Mouse (Mus musculus) MEL (cell line): Measurements from ENCODE around the gene Oca2. TPM values are rescaled to one million over a fixed set of nuclear protein-coding genes. Genes with fewer than 3 reads are reported as not detected.

Source experiments
- DNase-seq: peaks from one replicate; pipeline ENCODE4 v3.0.0; 2011; ENCODE audit warnings: low read depth, low spot score
- H3K27ac ChIP-seq: 2 replicates; pipeline ENCODE4 v1.5.1; 2012; ENCODE audit warnings: low read depth, mild to moderate bottlenecking, control low read depth, low read length, moderate library complexity; ENCODE audit not compliant: control insufficient read depth
- H3K27me3 ChIP-seq, 2 experiments: fragments of 150-350 bp in 1 of 2; sonication (generic) in 1 of 2; 2 replicates each; pipeline ENCODE4 v1.6.1; 2012; ENCODE audit warnings: low read length in 2 of 2, mild to moderate bottlenecking in 2 of 2, improper control_type of control experiment in 1 of 2, moderate library complexity in 1 of 2; ENCODE audit not compliant: insufficient read depth in 2 of 2, control insufficient read depth in 1 of 2
- H3K36me3 ChIP-seq, 2 experiments: 2 replicates each; pipeline ENCODE4 v1.6.1; 2012 to 2014; ENCODE audit warnings: low read length in 2 of 2, improper control_type of control experiment in 1 of 2, inconsistent platforms in 1 of 2, mild to moderate bottlenecking in 1 of 2; ENCODE audit not compliant: insufficient read depth in 2 of 2, control insufficient read depth in 1 of 2
- H3K4me1 ChIP-seq, 2 experiments: fragments of 150-350 bp in 1 of 2; sonication (generic) in 1 of 2; 2 replicates each; pipeline ENCODE4 v1.6.1; 2012; ENCODE audit warnings: low read length in 2 of 2, improper control_type of control experiment in 1 of 2, mild to moderate bottlenecking in 1 of 2; ENCODE audit not compliant: insufficient read depth in 2 of 2, control insufficient read depth in 1 of 2
- H3K4me3 ChIP-seq, 2 experiments: fragments of 150-350 bp in 1 of 2; sonication (generic) in 1 of 2; 2 replicates each; pipeline ENCODE4 v1.5.1; 2012; ENCODE audit warnings: low read depth in 2 of 2, low read length in 2 of 2, mild to moderate bottlenecking in 2 of 2, moderate library complexity in 2 of 2, control low read depth in 1 of 2, improper control_type of control experiment in 1 of 2; ENCODE audit not compliant: control insufficient read depth in 1 of 2, insufficient read depth in 1 of 2
- H3K79me2 ChIP-seq: 2 replicates; pipeline ENCODE4 v1.6.1; 2012; ENCODE audit warnings: mild to moderate bottlenecking, low read length, moderate library complexity; ENCODE audit not compliant: control insufficient read depth, poor library complexity, insufficient read depth
- H3K9ac ChIP-seq: 2 replicates; pipeline ENCODE4 v1.6.1; 2012; ENCODE audit warnings: low read depth, mild to moderate bottlenecking, control low read depth, low read length, moderate library complexity; ENCODE audit not compliant: control insufficient read depth, poor library complexity, severe bottlenecking
- H3K9me3 ChIP-seq: fragments of 150-350 bp; sonication (generic); replicated peaks from 2 replicates; pipeline ENCODE4 v1.6.1; 2012; ENCODE audit warnings: mild to moderate bottlenecking, low read length, improper control_type of control experiment, moderate library complexity; ENCODE audit not compliant: insufficient read depth
- CTCF ChIP-seq, 3 experiments: IDR thresholded peaks in 2 of 3; conservative IDR thresholded peaks in 1 of 3; 2 replicates each; pipeline ENCODE4 v1.5.1; 2011 to 2012; ENCODE audit warnings: low read length in 3 of 3, low read depth in 2 of 3, mild to moderate bottlenecking in 2 of 3, improper control_type of control experiment in 1 of 3, inconsistent platforms in 1 of 3, mixed read lengths in 1 of 3, moderate library complexity in 1 of 3; ENCODE audit not compliant: control insufficient read depth in 1 of 3, insufficient read depth in 1 of 3, poor library complexity in 1 of 3, severe bottlenecking in 1 of 3
- E2F4 ChIP-seq: IDR thresholded peaks from 2 replicates; pipeline ENCODE4 v1.6.1; 2011; ENCODE audit warnings: low read depth, low read length, improper control_type of control experiment, borderline replicate concordance
- EP300 ChIP-seq, 2 experiments: IDR thresholded peaks; 2 replicates each; pipeline ENCODE4 v1.6.1; 2011; ENCODE audit warnings: improper control_type of control experiment in 2 of 2, low read length in 2 of 2, low read depth in 1 of 2, mild to moderate bottlenecking in 1 of 2
- ETS1 ChIP-seq: IDR thresholded peaks from 2 replicates; pipeline ENCODE4 v1.6.1; 2012; ENCODE audit warnings: low read depth, mild to moderate bottlenecking, inconsistent platforms, low read length, improper control_type of control experiment, moderate library complexity
- GATA1 ChIP-seq: IDR thresholded peaks from 2 replicates; pipeline ENCODE4 v1.6.1; 2011; ENCODE audit warnings: low read depth, low read length, improper control_type of control experiment
- HCFC1 ChIP-seq: IDR thresholded peaks from 2 replicates; pipeline ENCODE4 v1.6.1; 2012; ENCODE audit warnings: low read depth, mild to moderate bottlenecking, inconsistent platforms, low read length, improper control_type of control experiment, moderate library complexity
- JUND ChIP-seq: IDR thresholded peaks from 2 replicates; pipeline ENCODE4 v1.6.1; 2011; ENCODE audit warnings: low read depth, mild to moderate bottlenecking, improper control_type of control experiment, low read length
- KAT2A ChIP-seq: conservative IDR thresholded peaks from 2 replicates; pipeline ENCODE4 v1.6.1; 2012; ENCODE audit warnings: low read depth, low read length, improper control_type of control experiment, inconsistent platforms
- MAFK ChIP-seq: IDR thresholded peaks from 2 replicates; pipeline ENCODE4 v1.6.1; 2011; ENCODE audit warnings: low read depth, mild to moderate bottlenecking, low read length, improper control_type of control experiment, borderline replicate concordance
- MYB ChIP-seq: IDR thresholded peaks from 2 replicates; pipeline ENCODE4 v1.6.1; 2011; ENCODE audit warnings: mild to moderate bottlenecking, low read depth, low read length, improper control_type of control experiment
- NRF1 ChIP-seq: IDR thresholded peaks from 2 replicates; pipeline ENCODE4 v1.6.1; 2014; ENCODE audit warnings: low read depth, mild to moderate bottlenecking, inconsistent platforms, low read length, improper control_type of control experiment, moderate library complexity; ENCODE audit not compliant: poor library complexity, insufficient read depth, severe bottlenecking
- POLR2AphosphoS2 ChIP-seq: IDR thresholded peaks from 2 replicates; pipeline ENCODE4 v1.6.1; 2011; ENCODE audit warnings: low read length, improper control_type of control experiment
- RCOR1 ChIP-seq: IDR thresholded peaks from 2 replicates; pipeline ENCODE4 v1.6.1; 2012; ENCODE audit warnings: low read depth, mild to moderate bottlenecking, inconsistent platforms, low read length, improper control_type of control experiment
- TCF12 ChIP-seq: IDR thresholded peaks from 2 replicates; pipeline ENCODE4 v1.6.1; 2014; ENCODE audit warnings: low read depth, mild to moderate bottlenecking, inconsistent platforms, low read length, improper control_type of control experiment, moderate library complexity
- UBTF ChIP-seq: IDR thresholded peaks from 2 replicates; pipeline ENCODE4 v1.6.1; 2012; ENCODE audit warnings: low read depth, mild to moderate bottlenecking, inconsistent platforms, low read length, improper control_type of control experiment, moderate library complexity, borderline replicate concordance; ENCODE audit not compliant: insufficient read depth
- USF2 ChIP-seq, 2 experiments: IDR thresholded peaks; 2 replicates each; pipeline ENCODE4 v1.6.1; 2011 to 2012; ENCODE audit warnings: improper control_type of control experiment in 2 of 2, low read length in 2 of 2, borderline replicate concordance in 1 of 2, inconsistent platforms in 1 of 2, low read depth in 1 of 2, mild to moderate bottlenecking in 1 of 2; ENCODE audit not compliant: insufficient read depth in 1 of 2
- polyA plus RNA-seq, 2 experiments: library from polyadenylated mRNA; stranded (reverse) in 1 of 2; unstranded in 1 of 2; fragments of >175 nt in 1 of 2; fragments of >200 nt in 1 of 2; gene quantifications; 2 replicates each; pipeline versions ENCODE4 v1.2.1 to v1.2.4; 2012; ENCODE audit warnings: low replicate concordance in 2 of 2, low read depth in 1 of 2; ENCODE audit not compliant: insufficient read length in 2 of 2, insufficient read depth in 1 of 2, missing spikeins in 1 of 2
- total RNA-seq: library from RNA; depleted of rRNA; stranded (reverse); fragments of 300-350 nt; gene quantifications from 2 replicates; pipeline ENCODE4 v1.2.3, GENCODE M21; 2012

Gene Oca2
- total and polyA plus RNA-seq, 3 experiments = not detected

DNA sequence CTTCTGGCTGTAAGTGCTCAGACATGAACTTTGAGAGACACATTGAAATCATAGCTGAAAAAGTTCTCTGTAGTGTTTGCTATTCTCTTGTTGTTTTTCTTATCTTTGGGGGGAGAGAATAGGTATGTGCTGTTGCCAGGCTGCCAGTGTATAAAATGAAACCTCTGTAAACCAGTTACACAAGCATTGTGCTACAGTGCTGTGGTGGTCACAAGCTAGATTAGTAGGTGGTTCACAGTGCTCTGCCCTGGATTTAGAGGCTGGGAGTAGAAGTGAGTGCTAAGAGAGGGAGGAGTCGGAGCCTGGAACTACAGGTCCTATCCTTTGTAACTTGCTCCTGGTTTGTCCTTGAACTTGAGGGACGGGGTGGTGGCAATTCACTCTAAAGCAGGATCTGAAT, 148.7 kb downstream of the Oca2 start:
- Histone ChIP-seq H3K9ac (no peak overlapping the region), H3K36me3 (no peaks in the 10 kb centered on the region)

GRCm38 (mm10) chr7:56418182-56418836, 178.7 kb downstream of the Oca2 start:
- DNase-seq = no peak
- no peaks in the 10 kb centered on the region for H3K4me1 ChIP-seq
- H3K27me3 ChIP-seq = no peaks in the 10 kb centered on the region
- no peak overlapping the region for H3K4me3 ChIP-seq
- no peaks in the 10 kb centered on the region for H3K9me3 ChIP-seq
- no peak overlapping the region for H3K9ac ChIP-seq
- H3K36me3 ChIP-seq = no peaks in the 10 kb centered on the region
- TF ChIP-seq GATA1 (no peak), KAT2A (no peak), TCF12 (no peak), NRF1 (no peak), POLR2AphosphoS2 (no peak), RCOR1 (no peak), E2F4 (no peak), ETS1 (no peak), UBTF (no peak), EP300 (IDR thresholded peaks at IDR 0.05; ENCODE audit: low read depth in 1 of 2, low read length in 2 of 2) (no peak), CTCF (IDR thresholded peaks at IDR 0.05 in 2 of 3, conservative IDR thresholded peaks at IDR 0.05 in 1 of 3; ENCODE audit: control insufficient read depth in 1 of 3, insufficient read depth in 1 of 3, low read depth in 2 of 3, low read length in 3 of 3, poor library complexity in 1 of 3, severe bottlenecking in 1 of 3) (no peak), USF2 (IDR thresholded peaks at IDR 0.05; ENCODE audit: borderline replicate concordance in 1 of 2, insufficient read depth in 1 of 2, low read depth in 1 of 2, low read length in 2 of 2) (no peak)
- no peak overlapping the region for H3K27ac ChIP-seq
- no peaks in the 10 kb centered on the region for H3K79me2 ChIP-seq

More for the DNA sequence above, 148.7 kb downstream of the Oca2 start:
- no peak for DNase-seq
- H3K9me3 ChIP-seq = no peaks in the 10 kb centered on the region
- no peaks in the 10 kb centered on the region for H3K27me3 ChIP-seq
- no peak overlapping the region for H3K4me3 ChIP-seq
- no peaks in the 10 kb centered on the region for H3K4me1 ChIP-seq
- no peaks in the 10 kb centered on the region for H3K79me2 ChIP-seq
- TF ChIP-seq HCFC1 (no peak), MYB (no peak), MAFK (no peak), JUND (no peak)
- H3K27ac ChIP-seq = no peak overlapping the region
